Comparison of ENCODE assay signal across 10 mouse cellular contexts in genomic region chr10:40425243-40426095, GRCm38 (mm10).
DNase-seq lines count a peak whose midpoint lies in the region; ATAC-seq and TF ChIP-seq lines count a peak whose summit lies in the region.
"Had no signal": no experiment of that assay in that cellular context is flagged by ENCODE, and none has a peak within 500 bp of the region (broad histone marks: within the 10 kb centered on the region; RNA-seq: fewer than 3 reads in every experiment).

No protein-coding gene starts in this region.

- TF ChIP-seq CTCF in kidney, adult 2 months (conservative IDR thresholded peaks at IDR 0.05; ENCODE audit: insufficient read depth, insufficient read length, low read depth, low read length) = no peak

- ATAC-seq in kidney, embryonic 15.5 days (replicated peaks; ENCODE audit: low FRiP score) = no peak; the same call in 1 of the 2 replicates
- ATAC-seq in hindbrain, embryonic 14.5 days (ENCODE audit: low FRiP score) = peak; percentile 27; the same call in 1 of the 2 replicates
- ATAC-seq in monocyte, adult 5-6 weeks (replicated peaks; ENCODE audit: insufficient number of reproducible peaks, low FRiP score, low TSS enrichment, poor library complexity, severe bottlenecking) = no peak

- H3K27me3 ChIP-seq in kidney, embryonic 15.5 days = no peaks in the 10 kb centered on the region
- no peaks in the 10 kb centered on the region for H3K27me3 ChIP-seq in kidney, adult 2 months (replicated peaks; ENCODE audit: control insufficient read depth, insufficient read depth, low read length)
- H3K27me3 ChIP-seq in embryonic facial prominence, embryonic 10.5 days (replicated peaks; ENCODE audit: low read depth, poor library complexity, severe bottlenecking) = no peaks in the 10 kb centered on the region
- H3K27me3 ChIP-seq in hindbrain, embryonic 14.5 days (ENCODE audit: control insufficient read depth, insufficient read depth, low read length) = no peaks in the 10 kb centered on the region
- H3K27me3 ChIP-seq: liver, embryonic 13.5 days had no signal

- H3K27ac ChIP-seq in kidney, embryonic 15.5 days = 0 out of 2 replicates have a peak overlapping the region, but pooled peaks have one; percentile 54
- H3K27ac ChIP-seq in kidney, adult 2 months (ENCODE audit: insufficient read depth, low read depth, low read length) = no peak overlapping the region
- peak overlapping the region; percentile 25 for H3K27ac ChIP-seq in embryonic facial prominence, embryonic 10.5 days (replicated peaks)
- peak overlapping the region; percentile 9; the same call in 1 of the 2 replicates for H3K27ac ChIP-seq in hindbrain, embryonic 14.5 days
- H3K27ac ChIP-seq: liver, embryonic 13.5 days had no signal

- WGBS in kidney, embryonic 15.5 days = 35% methylated on average over 18 of the region's 18 CpGs
- 61% methylated on average over 18 of the region's 18 CpGs for WGBS in kidney, adult 2 months
- WGBS in embryonic facial prominence, embryonic 10.5 days = 37% methylated on average over 18 of the region's 18 CpGs
- 37% methylated on average over 18 of the region's 18 CpGs for WGBS in hindbrain, embryonic 14.5 days

- H3K36me3 ChIP-seq in kidney, embryonic 15.5 days = no peaks in the 10 kb centered on the region
- no peaks in the 10 kb centered on the region for H3K36me3 ChIP-seq in kidney, adult 2 months (ENCODE audit: control insufficient read depth, insufficient read depth, low read length)
- no peaks in the 10 kb centered on the region for H3K36me3 ChIP-seq in embryonic facial prominence, embryonic 10.5 days (replicated peaks)
- no peaks in the 10 kb centered on the region for H3K36me3 ChIP-seq in hindbrain, embryonic 14.5 days (replicated peaks; ENCODE audit: control insufficient read depth, insufficient read depth)
- H3K36me3 ChIP-seq: liver, embryonic 13.5 days had no signal

- H3K4me3 ChIP-seq in kidney, embryonic 15.5 days (replicated peaks) = peak overlapping the region; percentile 12; the same call in 1 of the 2 replicates
- H3K4me3 ChIP-seq in kidney, adult 2 months (ENCODE audit: insufficient read depth, low read depth, low read length) = no peak overlapping the region
- peak overlapping the region; percentile 37 for H3K4me3 ChIP-seq in embryonic facial prominence, embryonic 10.5 days
- H3K4me3 ChIP-seq in hindbrain, embryonic 14.5 days (replicated peaks; ENCODE audit: low read length) = peak overlapping the region; percentile 8; the same call in 1 of the 2 replicates
- H3K4me3 ChIP-seq: liver, embryonic 13.5 days had no signal

- 0 out of 2 replicates have a peak overlapping the region, but pooled peaks have one; percentile 17 for H3K9ac ChIP-seq in kidney, embryonic 15.5 days
- H3K9ac ChIP-seq in hindbrain, embryonic 14.5 days = no peak overlapping the region
- H3K9ac ChIP-seq: liver, embryonic 13.5 days had no signal

- peak overlapping the region; percentile 51 for H3K4me2 ChIP-seq in kidney, embryonic 15.5 days
- H3K4me2 ChIP-seq in hindbrain, embryonic 14.5 days (replicated peaks) = peak overlapping the region; percentile 41
- H3K4me2 ChIP-seq: liver, embryonic 13.5 days had no signal

- no peak for TF ChIP-seq POLR2A in kidney, adult 2 months (IDR thresholded peaks at IDR 0.05; ENCODE audit: low read depth, low read length)

- H3K9me3 ChIP-seq in kidney, embryonic 15.5 days (replicated peaks) = no peaks in the 10 kb centered on the region
- H3K9me3 ChIP-seq in embryonic facial prominence, embryonic 10.5 days = no peaks in the 10 kb centered on the region
- H3K9me3 ChIP-seq in hindbrain, embryonic 14.5 days (ENCODE audit: control insufficient read depth, low read length) = no peaks in the 10 kb centered on the region
- H3K9me3 ChIP-seq: liver, embryonic 13.5 days had no signal

- peaks cover 21% of the 10 kb centered on the region for H3K4me1 ChIP-seq in kidney, embryonic 15.5 days
- no peaks in the 10 kb centered on the region for H3K4me1 ChIP-seq in kidney, adult 2 months (ENCODE audit: control insufficient read depth, insufficient read depth, low read length)
- H3K4me1 ChIP-seq in embryonic facial prominence, embryonic 10.5 days = peaks cover 21% of the 10 kb centered on the region
- H3K4me1 ChIP-seq in hindbrain, embryonic 14.5 days (replicated peaks; ENCODE audit: control insufficient read depth, insufficient read depth, low read length) = peaks cover 7% of the 10 kb centered on the region; the same call in 1 of the 2 replicates

- DNase-seq in kidney, adult 2 months = no peak
- peak; percentile 46 for DNase-seq in embryonic facial prominence, embryonic 10.5 days (ENCODE audit: low spot score)
- DNase-seq in hindbrain, embryonic 14.5 days (ENCODE audit: low spot score) = no peak
- peak; percentile 15 for DNase-seq in neural tube, embryonic 10.5 days (ENCODE audit: extremely low spot score, low spot score)
- no peak for DNase-seq in gastrocnemius, postnatal 10 days
- no peak for DNase-seq in frontal cortex, postnatal 36 days (ENCODE audit: low spot score in 2 of 2)
- DNase-seq: cerebellum, postnatal 36 days; liver, embryonic 13.5 days had no signal

Comparison
In these comparisons a context has a peak if more than half of its experiments do, and no peak if none do; other contexts are left out.
1. DNase-seq: peak in embryonic facial prominence, embryonic 10.5 days (single experiment) and neural tube, embryonic 10.5 days (single experiment); none in kidney, adult 2 months (single experiment), hindbrain, embryonic 14.5 days (single experiment), gastrocnemius, postnatal 10 days (single experiment) and frontal cortex, postnatal 36 days (0 of 2).